In genomic region chr12:117709280-117709679, GRCm38 (mm10) we compare ENCODE assay signal across 25 mouse cellular contexts.
DNase-seq lines count a peak whose midpoint lies in the region; ATAC-seq lines count a peak whose summit lies in the region.
"Had no signal": no experiment of that assay in that cellular context is flagged by ENCODE, and none has a peak within 500 bp of the region (broad histone marks: within the 10 kb centered on the region; RNA-seq: fewer than 3 reads in every experiment).

No protein-coding gene starts in this region.

- H3K9ac ChIP-seq in heart, embryonic 12.5 days: no peak overlapping the region
- H3K9ac ChIP-seq in kidney, embryonic 16.5 days (replicated peaks; ENCODE audit: low read length): no peak overlapping the region
- H3K9ac ChIP-seq in midbrain, embryonic 12.5 days (replicated peaks): no peak overlapping the region
- no peak overlapping the region; the same call in 1 of the 2 replicates for H3K9ac ChIP-seq in midbrain, embryonic 15.5 days
- H3K9ac ChIP-seq: embryonic facial prominence, embryonic 15.5 days; forebrain, postnatal 0 days; limb, embryonic 15.5 days; stomach, embryonic 15.5 days had no signal

- peaks cover 8% of the 10 kb centered on the region for H3K4me1 ChIP-seq in heart, embryonic 12.5 days (replicated peaks)
- H3K4me1 ChIP-seq in kidney, embryonic 16.5 days (ENCODE audit: insufficient read depth, low read length): no peaks in the 10 kb centered on the region
- H3K4me1 ChIP-seq in midbrain, embryonic 12.5 days: peaks cover 5% of the 10 kb centered on the region; the same call in 1 of the 2 replicates
- peaks cover 8% of the 10 kb centered on the region for H3K4me1 ChIP-seq in midbrain, embryonic 10.5 days
- H3K4me1 ChIP-seq in midbrain, embryonic 15.5 days: peaks cover 14% of the 10 kb centered on the region
- H3K4me1 ChIP-seq: embryonic facial prominence, embryonic 10.5 days; embryonic facial prominence, embryonic 15.5 days; forebrain, embryonic 12.5 days; heart, embryonic 10.5 days; limb, embryonic 15.5 days; stomach, embryonic 15.5 days had no signal

- WGBS in heart, embryonic 12.5 days: 79% methylated on average over 12 of the region's 12 CpGs
- WGBS in kidney, embryonic 16.5 days: 65% methylated on average over 12 of the region's 12 CpGs
- WGBS in midbrain, embryonic 12.5 days: 70% methylated on average over 12 of the region's 12 CpGs
- WGBS in midbrain, embryonic 10.5 days: 89% methylated on average over 12 of the region's 12 CpGs
- 38% methylated on average over 12 of the region's 12 CpGs for WGBS in midbrain, embryonic 15.5 days

- H3K27me3 ChIP-seq in heart, embryonic 12.5 days (replicated peaks): no peaks in the 10 kb centered on the region
- no peaks in the 10 kb centered on the region for H3K27me3 ChIP-seq in kidney, embryonic 16.5 days (ENCODE audit: insufficient read depth, low read length)
- no peaks in the 10 kb centered on the region for H3K27me3 ChIP-seq in midbrain, embryonic 12.5 days
- no peaks in the 10 kb centered on the region for H3K27me3 ChIP-seq in midbrain, embryonic 10.5 days (ENCODE audit: low read depth, poor library complexity, severe bottlenecking)
- H3K27me3 ChIP-seq in midbrain, embryonic 15.5 days (replicated peaks): no peaks in the 10 kb centered on the region
- H3K27me3 ChIP-seq: CH12.LX; embryonic facial prominence, embryonic 15.5 days; forebrain, embryonic 12.5 days; limb, embryonic 15.5 days; stomach, embryonic 15.5 days had no signal

- no peak overlapping the region for H3K4me2 ChIP-seq in heart, embryonic 12.5 days
- no peak overlapping the region for H3K4me2 ChIP-seq in kidney, embryonic 16.5 days (replicated peaks; ENCODE audit: low read depth, low read length)
- H3K4me2 ChIP-seq in midbrain, embryonic 12.5 days (replicated peaks): no peak overlapping the region
- peak overlapping the region; percentile 6; the same call in 1 of the 2 replicates for H3K4me2 ChIP-seq in midbrain, embryonic 15.5 days
- H3K4me2 ChIP-seq: embryonic facial prominence, embryonic 15.5 days; forebrain, embryonic 12.5 days; limb, embryonic 15.5 days; stomach, embryonic 15.5 days had no signal

- H3K36me3 ChIP-seq in heart, embryonic 12.5 days: no peaks in the 10 kb centered on the region
- H3K36me3 ChIP-seq in kidney, embryonic 16.5 days (ENCODE audit: insufficient read depth, low read length): no peaks in the 10 kb centered on the region
- H3K36me3 ChIP-seq in midbrain, embryonic 12.5 days: no peaks in the 10 kb centered on the region
- no peaks in the 10 kb centered on the region for H3K36me3 ChIP-seq in midbrain, embryonic 10.5 days
- no peaks in the 10 kb centered on the region for H3K36me3 ChIP-seq in midbrain, embryonic 15.5 days (replicated peaks)
- H3K36me3 ChIP-seq: embryonic facial prominence, embryonic 10.5 days; embryonic facial prominence, embryonic 15.5 days; forebrain, embryonic 12.5 days; heart, embryonic 10.5 days; limb, embryonic 15.5 days; stomach, embryonic 15.5 days had no signal

- peak; percentile 80 for DNase-seq in heart, adult 11 months
- no peak for DNase-seq in kidney, postnatal 36 days
- no peak for DNase-seq in midbrain, embryonic 10.5 days (ENCODE audit: low spot score)
- no peak for DNase-seq in thymus, postnatal 36 days
- DNase-seq: adrenal gland, adult 8-10 months; cerebellum, adult 8-10 months; cerebellum, postnatal 25 days; forebrain, postnatal 0 days; gastrocnemius, postnatal 14 days; heart, postnatal 36 days; kidney, adult 11 months; lung, postnatal 36 days; right cerebral cortex, postnatal 25 days had no signal

- no peak overlapping the region for H3K4me3 ChIP-seq in heart, embryonic 12.5 days
- no peak overlapping the region for H3K4me3 ChIP-seq in kidney, embryonic 16.5 days (ENCODE audit: low read length)
- no peak overlapping the region for H3K4me3 ChIP-seq in midbrain, embryonic 12.5 days
- H3K4me3 ChIP-seq in midbrain, embryonic 10.5 days: no peak overlapping the region
- no peak overlapping the region for H3K4me3 ChIP-seq in midbrain, embryonic 15.5 days
- H3K4me3 ChIP-seq: embryonic facial prominence, embryonic 10.5 days; embryonic facial prominence, embryonic 15.5 days; forebrain, embryonic 12.5 days; heart, embryonic 10.5 days; limb, embryonic 15.5 days; stomach, embryonic 15.5 days had no signal

- no peak overlapping the region for H3K27ac ChIP-seq in heart, embryonic 12.5 days (ENCODE audit: poor library complexity, severe bottlenecking)
- H3K27ac ChIP-seq in kidney, embryonic 16.5 days (ENCODE audit: low read length): no peak overlapping the region
- peak overlapping the region; percentile 35 for H3K27ac ChIP-seq in midbrain, embryonic 12.5 days (replicated peaks)
- no peak overlapping the region for H3K27ac ChIP-seq in midbrain, embryonic 10.5 days (replicated peaks)
- H3K27ac ChIP-seq in midbrain, embryonic 15.5 days: peak overlapping the region; percentile 58; the same call in 1 of the 2 replicates
- H3K27ac ChIP-seq: embryonic facial prominence, embryonic 10.5 days; embryonic facial prominence, embryonic 15.5 days; forebrain, embryonic 12.5 days; heart, embryonic 10.5 days; limb, embryonic 15.5 days; stomach, embryonic 15.5 days had no signal

- no peaks in the 10 kb centered on the region for H3K9me3 ChIP-seq in heart, embryonic 12.5 days (replicated peaks)
- no peaks in the 10 kb centered on the region for H3K9me3 ChIP-seq in kidney, embryonic 16.5 days (ENCODE audit: low read length)
- H3K9me3 ChIP-seq in midbrain, embryonic 12.5 days: no peaks in the 10 kb centered on the region
- H3K9me3 ChIP-seq in midbrain, embryonic 10.5 days (replicated peaks): no peaks in the 10 kb centered on the region
- no peaks in the 10 kb centered on the region for H3K9me3 ChIP-seq in midbrain, embryonic 15.5 days
- H3K9me3 ChIP-seq: embryonic facial prominence, embryonic 10.5 days; embryonic facial prominence, embryonic 15.5 days; forebrain, embryonic 12.5 days; heart, embryonic 10.5 days; limb, embryonic 15.5 days; stomach, embryonic 15.5 days had no signal

- no peak for ATAC-seq in heart, embryonic 12.5 days (ENCODE audit: insufficient number of reproducible peaks, low FRiP score)
- peak; percentile 74; the same call in 1 of the 2 replicates for ATAC-seq in kidney, embryonic 16.5 days (ENCODE audit: low FRiP score, low TSS enrichment)
- ATAC-seq in midbrain, embryonic 12.5 days (ENCODE audit: low FRiP score, low read depth): no peak
- ATAC-seq in midbrain, embryonic 15.5 days (replicated peaks): 0 out of 2 replicates have a peak, but pooled peaks have one; percentile 44
- ATAC-seq: forebrain, postnatal 0 days; inflammation-experienced regulatory T-cells, adult 6 months had no signal

Comparison
In these comparisons a context has a peak if more than half of its experiments do, and no peak if none do; other contexts are left out.
1. ATAC-seq: peak in kidney, embryonic 16.5 days (single experiment) and midbrain, embryonic 15.5 days (single experiment); none in heart, embryonic 12.5 days (single experiment) and midbrain, embryonic 12.5 days (single experiment).
2. H3K27ac ChIP-seq: peak in midbrain, embryonic 12.5 days (single experiment) and midbrain, embryonic 15.5 days (single experiment); none in heart, embryonic 12.5 days (single experiment), kidney, embryonic 16.5 days (single experiment) and midbrain, embryonic 10.5 days (single experiment).